Mouse (Mus musculus) testis, adult 2 months (tissue): ENCODE measurements around the gene Ankrd33b.

Experiments used
- CTCF ChIP-seq: fragments of 200-500 bp; IDR thresholded peaks from 2 replicates; pipeline ENCODE4 v1.5.1; 2012; ENCODE audit warnings: low read depth, mild to moderate bottlenecking, inconsistent platforms, low read length, moderate library complexity; ENCODE audit not compliant: control insufficient read depth, insufficient read depth, insufficient replicate concordance
- POLR2A ChIP-seq: fragments of 200-500 bp; IDR thresholded peaks from 2 replicates; pipeline ENCODE4 v1.6.1; 2012; ENCODE audit warnings: low read depth, mild to moderate bottlenecking, inconsistent platforms, low read length, moderate library complexity; ENCODE audit not compliant: control insufficient read depth

GRCm38 (mm10) chr15:31352494-31353279 is 14.8 kb downstream of the Ankrd33b start:
- TF ChIP-seq POLR2A: no peak
- no peak for TF ChIP-seq CTCF
